Mouse (Mus musculus) lung, embryonic 14.5 days (tissue): ENCODE measurements at regions not wholly inside any gene's neighbourhood (a gene's known extent, or its start where the extent isn't known, plus 50 kb on each side); places are given as distances from the start of the nearest gene placed in this dataset.
A peak's percentile ranks its signal among the peaks of the same experiment; 100 is the strongest.

Source experiments
- ATAC-seq: fragments of 200-750 bp; cut with Nextera tagmentation; 2 replicates; pipeline ENCODE4 v1.8.0; 2017; ENCODE audit warnings: mild to moderate bottlenecking, moderate TSS enrichment, moderate library complexity; ENCODE audit not compliant: insufficient read depth
- DNase-seq: peaks from one replicate; pipeline ENCODE4 v3.0.0-alpha.2; 2015
- H3K27ac ChIP-seq: fragments of 300-500 bp; sonication (generic); 2 replicates; pipeline ENCODE4 v1.5.1; 2014; ENCODE audit warnings: low read depth, mild to moderate bottlenecking, moderate library complexity
- H3K27me3 ChIP-seq: fragments of 300-500 bp; sonication (generic); 2 replicates; pipeline ENCODE4 v1.6.1; 2014; ENCODE audit warnings: low read length, control low read depth; ENCODE audit not compliant: insufficient read depth
- H3K36me3 ChIP-seq: fragments of 300-500 bp; sonication (generic); 2 replicates; pipeline ENCODE4 v1.6.1; 2014; ENCODE audit warnings: control low read depth; ENCODE audit not compliant: insufficient read depth
- H3K4me1 ChIP-seq: fragments of 300-500 bp; sonication (generic); 2 replicates; pipeline ENCODE4 v1.6.1; 2014; ENCODE audit warnings: antibody characterized with exemption, control low read depth; ENCODE audit not compliant: insufficient read depth
- H3K4me2 ChIP-seq: fragments of 300-500 bp; sonication (generic); 2 replicates; pipeline ENCODE4 v1.6.1; 2014; ENCODE audit warnings: mild to moderate bottlenecking
- H3K4me3 ChIP-seq: fragments of 300-500 bp; sonication (generic); 2 replicates; pipeline ENCODE4 v1.5.1; 2014; ENCODE audit warnings: low read depth, low read length
- H3K9ac ChIP-seq: fragments of 300-500 bp; sonication (generic); 2 replicates; pipeline ENCODE4 v1.6.1; 2014
- H3K9me3 ChIP-seq: fragments of 300-500 bp; sonication (generic); 2 replicates; pipeline ENCODE4 v1.6.1; 2016; ENCODE audit warnings: low read depth, low read length, control low read depth
- CTCF ChIP-seq: IDR thresholded peaks from 2 replicates; pipeline ENCODE4 v1.5.1; 2016; ENCODE audit warnings: antibody characterized with exemption, low read depth
- WGBS: fragments of 180-500 bp; shearing (Covaris S2); extraction: QIAGEN DNeasy Blood & Tissue Kit; methylation state at CpG from one replicate; pipeline ENCODE4 v1.1.7; 2014; 5-methylcytosine and 5-hydroxymethylcytosine counted together

DNA sequence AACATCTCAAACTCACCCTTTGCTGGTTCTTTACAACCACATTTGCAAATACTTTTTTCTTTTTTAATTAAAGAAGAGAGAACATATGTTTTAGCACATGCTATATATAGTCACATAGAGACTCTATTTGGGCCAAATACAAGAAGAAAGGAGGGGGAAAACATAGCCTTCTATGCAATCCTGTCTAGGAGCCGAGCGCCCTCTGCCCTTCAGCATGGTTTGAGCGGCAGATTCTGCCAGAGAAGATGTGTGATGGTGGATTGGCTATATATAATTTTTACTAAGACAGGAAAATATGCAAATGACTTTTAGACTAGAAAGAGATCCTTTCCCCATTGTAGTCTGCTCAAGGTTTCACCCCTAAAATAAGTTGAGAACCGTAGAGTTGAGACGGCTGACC, 60.0 kb upstream of the Myom1 start:
- WGBS: 79% methylated on average over 5 of the region's 5 CpGs
- Histone ChIP-seq H3K27ac (no peak overlapping the region), H3K9ac (no peak overlapping the region), H3K36me3 (no peaks in the 10 kb centered on the region), H3K4me3 (no peak overlapping the region), H3K4me1 (no peaks in the 10 kb centered on the region), H3K9me3 (no peaks in the 10 kb centered on the region), H3K27me3 (no peaks in the 10 kb centered on the region), H3K4me2 (no peak overlapping the region)
- DNase-seq: no peak
- no peak for TF ChIP-seq CTCF
- ATAC-seq: no peak

GRCm38 (mm10) chr17:70934258-70934657, 68.2 kb upstream of the Myom1 start:
- Histone ChIP-seq H3K4me1 (no peaks in the 10 kb centered on the region), H3K4me2 (no peak overlapping the region), H3K9ac (no peak overlapping the region), H3K9me3 (no peaks in the 10 kb centered on the region), H3K27me3 (no peaks in the 10 kb centered on the region), H3K36me3 (no peaks in the 10 kb centered on the region), H3K4me3 (no peak overlapping the region), H3K27ac (no peak overlapping the region)
- DNase-seq (no peak), ATAC-seq (no peak)
- TF ChIP-seq CTCF: no peak
- WGBS: 83% methylated on average over 1 of the region's 1 CpGs

GRCm38 (mm10) chr17:70933122-70934050, 69.0 kb upstream of the Myom1 start:
- Histone ChIP-seq H3K9me3 (no peaks in the 10 kb centered on the region), H3K4me3 (no peak overlapping the region), H3K27ac (no peak overlapping the region), H3K4me2 (no peak overlapping the region), H3K9ac (no peak overlapping the region), H3K36me3 (no peaks in the 10 kb centered on the region), H3K27me3 (no peaks in the 10 kb centered on the region), H3K4me1 (no peaks in the 10 kb centered on the region)
- WGBS: 37% methylated on average over 4 of the region's 4 CpGs
- ATAC-seq: no peak; the same call in 1 of the 2 replicates
- TF ChIP-seq CTCF: no peak
- peak; percentile 50 for DNase-seq

DNA sequence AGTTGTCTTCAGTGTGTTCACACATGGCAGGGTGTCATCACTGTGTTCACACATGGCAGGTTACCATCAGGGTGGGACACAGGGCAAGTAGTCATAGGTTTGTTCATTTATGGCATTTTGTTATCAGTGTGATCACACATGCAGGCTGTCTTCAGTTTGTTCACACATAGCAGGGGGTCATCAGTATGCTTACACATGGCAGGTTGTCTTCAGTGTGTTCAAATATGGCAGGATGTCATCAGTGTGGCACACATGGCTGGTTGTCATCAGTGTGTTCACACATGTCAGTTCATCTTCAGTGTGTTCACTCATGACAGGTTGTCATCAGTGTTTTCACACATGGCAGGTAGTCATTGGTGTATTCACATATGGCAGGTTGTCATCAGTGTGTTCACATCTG, 69.9 kb upstream of the Myom1 start:
- H3K4me1 ChIP-seq: no peaks in the 10 kb centered on the region
- no peaks in the 10 kb centered on the region for H3K27me3 ChIP-seq
- ATAC-seq (no peak), DNase-seq (no peak)
- no peak overlapping the region for H3K4me3 ChIP-seq
- no peak overlapping the region for H3K27ac ChIP-seq
- no peaks in the 10 kb centered on the region for H3K9me3 ChIP-seq
- H3K4me2 ChIP-seq: no peak overlapping the region
- TF ChIP-seq CTCF: no peak
- no peaks in the 10 kb centered on the region for H3K36me3 ChIP-seq
- no peak overlapping the region for H3K9ac ChIP-seq

DNA sequence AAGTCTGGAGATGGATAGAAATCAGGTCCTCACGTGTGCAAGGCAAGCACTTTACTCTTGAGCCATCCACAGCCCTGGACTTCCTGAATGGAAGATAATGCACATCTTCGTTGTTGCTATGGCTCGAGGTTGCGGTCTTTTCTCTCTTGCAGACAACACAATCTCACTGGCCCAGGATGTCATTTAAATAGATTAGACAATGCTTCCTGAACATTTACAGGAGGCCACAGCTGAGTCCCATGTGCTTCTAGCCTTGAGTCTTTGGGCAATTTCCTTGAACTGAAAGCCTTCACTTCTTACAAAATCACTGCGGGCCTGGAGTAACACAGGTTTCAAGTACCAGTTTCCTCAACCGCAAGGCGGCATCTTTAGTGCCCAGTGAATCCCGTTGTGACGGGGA, 71.8 kb upstream of the Myom1 start:
- Histone ChIP-seq H3K4me2 (no peak overlapping the region), H3K27me3 (no peaks in the 10 kb centered on the region), H3K4me3 (no peak overlapping the region), H3K27ac (no peak overlapping the region), H3K4me1 (no peaks in the 10 kb centered on the region), H3K36me3 (no peaks in the 10 kb centered on the region), H3K9ac (no peak overlapping the region), H3K9me3 (no peaks in the 10 kb centered on the region)
- DNase-seq: no peak
- ATAC-seq: no peak
- no peak for TF ChIP-seq CTCF
- WGBS: 84% methylated on average over 9 of the region's 9 CpGs

GRCm38 (mm10) chr17:70929582-70929981, 72.9 kb upstream of the Myom1 start:
- DNase-seq (peak; percentile 28), ATAC-seq (no peak)
- Histone ChIP-seq H3K4me3 (no peak overlapping the region), H3K27me3 (no peaks in the 10 kb centered on the region), H3K4me1 (no peaks in the 10 kb centered on the region), H3K27ac (no peak overlapping the region), H3K9ac (no peak overlapping the region), H3K4me2 (no peak overlapping the region), H3K36me3 (no peaks in the 10 kb centered on the region), H3K9me3 (no peaks in the 10 kb centered on the region)
- WGBS: 56% methylated on average over 1 of the region's 1 CpGs
- no peak for TF ChIP-seq CTCF

- Histone ChIP-seq H3K36me3 (no peaks in the 10 kb centered on the region), H3K4me2 (no peak overlapping the region), H3K4me1 (no peaks in the 10 kb centered on the region), H3K4me3 (no peak overlapping the region), H3K9ac (no peak overlapping the region), H3K27ac (no peak overlapping the region), H3K9me3 (no peaks in the 10 kb centered on the region), H3K27me3 (no peaks in the 10 kb centered on the region)
- 75% methylated on average over 8 of the region's 8 CpGs for WGBS
- no peak for TF ChIP-seq CTCF
- DNase-seq (no peak), ATAC-seq (no peak)
Measured at GRCm38 (mm10) chr17:70924565-70925220, 71.3 kb upstream of the Tgif1 start.
